Mouse (Mus musculus) forebrain, embryonic 15.5 days (tissue): ENCODE measurements around the gene Tsn. TPM values are rescaled to one million over a fixed set of nuclear protein-coding genes. Genes with fewer than 3 reads are reported as not detected.

Experiments used
- ATAC-seq: fragments of 200-750 bp; cut with Nextera tagmentation; replicated peaks from 2 replicates; pipeline ENCODE4 v1.8.0; 2017; ENCODE audit warnings: mild to moderate bottlenecking, moderate TSS enrichment, moderate library complexity
- H3K27ac ChIP-seq: fragments of 300-500 bp; sonication (generic); replicated peaks from 2 replicates; pipeline ENCODE4 v1.5.1; 2015; ENCODE audit warnings: mild to moderate bottlenecking, inconsistent platforms
- H3K27me3 ChIP-seq: fragments of 300-500 bp; sonication (generic); 2 replicates; pipeline ENCODE4 v1.6.1; 2015; ENCODE audit warnings: inconsistent platforms
- H3K36me3 ChIP-seq: fragments of 300-500 bp; sonication (generic); 2 replicates; pipeline ENCODE4 v1.6.1; 2015; ENCODE audit warnings: mild to moderate bottlenecking, inconsistent platforms
- H3K4me1 ChIP-seq: fragments of 300-500 bp; sonication (generic); 2 replicates; pipeline ENCODE4 v1.6.1; 2015; ENCODE audit warnings: inconsistent platforms
- H3K4me2 ChIP-seq: fragments of 300-500 bp; sonication (generic); replicated peaks from 2 replicates; pipeline ENCODE4 v1.6.1; 2015; ENCODE audit warnings: mild to moderate bottlenecking, inconsistent platforms
- H3K4me3 ChIP-seq: fragments of 300-500 bp; sonication (generic); 2 replicates; pipeline ENCODE4 v1.5.1; 2015; ENCODE audit warnings: mild to moderate bottlenecking, inconsistent platforms
- H3K9ac ChIP-seq: fragments of 300-500 bp; sonication (generic); replicated peaks from 2 replicates; pipeline ENCODE4 v1.6.1; 2015; ENCODE audit warnings: mild to moderate bottlenecking, inconsistent platforms
- H3K9me3 ChIP-seq: fragments of 300-500 bp; sonication (generic); 2 replicates; pipeline ENCODE4 v1.6.1; 2016; ENCODE audit warnings: inconsistent platforms
- WGBS: fragments of 180-500 bp; shearing (Covaris S2); methylation state at CpG from one replicate; pipeline ENCODE4 v1.1.7; 2015; ENCODE audit warnings: mixed read lengths; 5-methylcytosine and 5-hydroxymethylcytosine counted together
- polyA plus RNA-seq: library from polyadenylated mRNA; unstranded; fragments of >200 nt; fragmentation: Nextera tagmentation; extraction: Ambion mirVana; gene quantifications from 2 replicates; pipeline ENCODE4 v1.2.1, GENCODE M21; 2015

Tsn gene
- 499 and 509 TPM in 2 replicates for polyA plus RNA-seq

- H3K36me3 ChIP-seq = peaks cover 8% of the 10 kb centered on the region; the same call in 1 of the 2 replicates
- H3K27me3 ChIP-seq = no peaks in the 10 kb centered on the region
- WGBS = 54% methylated on average over 12 of the region's 12 CpGs
- peak within 1 kb of the TSS; percentile 65 for H3K9ac ChIP-seq
- peak within 1 kb of the TSS; percentile 91 for H3K27ac ChIP-seq
- peak within 1 kb of the TSS; percentile 79 for H3K4me2 ChIP-seq
- ATAC-seq = peak; percentile 28
- H3K4me3 ChIP-seq = peak within 1 kb of the TSS; percentile 54
- H3K4me1 ChIP-seq = peaks cover 14% of the 10 kb centered on the region
- H3K9me3 ChIP-seq = no peaks in the 10 kb centered on the region
These were observed at the start of gene Tsn for GRCm38 (mm10) chr1:118311622-118312326. Tsn (minus strand) TSS chr1:118311739.

- Histone ChIP-seq H3K4me1 (no peaks in the 10 kb centered on the region), H3K27ac (no peak overlapping the region), H3K27me3 (no peaks in the 10 kb centered on the region), H3K9me3 (no peaks in the 10 kb centered on the region), H3K36me3 (no peaks in the 10 kb centered on the region), H3K4me3 (no peak overlapping the region), H3K9ac (no peak overlapping the region), H3K4me2 (no peak overlapping the region)
- 74% methylated on average over 6 of the region's 6 CpGs for WGBS
- ATAC-seq = no peak
These were observed 47.7 kb upstream of the Tsn start for GRCm38 (mm10) chr1:118359071-118359761.

- Histone ChIP-seq H3K4me1 (no peaks in the 10 kb centered on the region), H3K4me2 (no peak overlapping the region), H3K4me3 (no peak overlapping the region), H3K9me3 (no peaks in the 10 kb centered on the region), H3K27ac (no peak overlapping the region), H3K36me3 (no peaks in the 10 kb centered on the region), H3K27me3 (no peaks in the 10 kb centered on the region), H3K9ac (no peak overlapping the region)
- no peak for ATAC-seq
- WGBS = 78% methylated on average over 3 of the region's 3 CpGs
These were observed 38.4 kb upstream of the Tsn start for GRCm38 (mm10) chr1:118349922-118350321.

GRCm38 (mm10) chr1:118343649-118344435 lies 32.3 kb upstream of the Tsn start:
- H3K9me3 ChIP-seq = no peaks in the 10 kb centered on the region
- no peaks in the 10 kb centered on the region for H3K4me1 ChIP-seq
- H3K27me3 ChIP-seq = no peaks in the 10 kb centered on the region
- no peak overlapping the region for H3K4me3 ChIP-seq
- 46% methylated on average over 6 of the region's 6 CpGs for WGBS
- no peak overlapping the region for H3K4me2 ChIP-seq
- no peak for ATAC-seq
- H3K9ac ChIP-seq = no peak overlapping the region
- H3K27ac ChIP-seq = no peak overlapping the region
- no peaks in the 10 kb centered on the region for H3K36me3 ChIP-seq

GRCm38 (mm10) chr1:118337921-118338320 lies 26.4 kb upstream of the Tsn start:
- Histone ChIP-seq H3K4me1 (no peaks in the 10 kb centered on the region), H3K9ac (no peak overlapping the region), H3K4me3 (no peak overlapping the region), H3K27ac (no peak overlapping the region), H3K4me2 (no peak overlapping the region), H3K9me3 (no peaks in the 10 kb centered on the region), H3K36me3 (peaks cover 23% of the 10 kb centered on the region), H3K27me3 (no peaks in the 10 kb centered on the region)
- no peak for ATAC-seq
- 66% methylated on average over 5 of the region's 5 CpGs for WGBS

GRCm38 (mm10) chr1:118335847-118336246 lies 24.3 kb upstream of the Tsn start:
- no peaks in the 10 kb centered on the region for H3K9me3 ChIP-seq
- H3K27ac ChIP-seq = no peak overlapping the region
- no peak overlapping the region for H3K4me2 ChIP-seq
- H3K4me3 ChIP-seq = no peak overlapping the region
- H3K9ac ChIP-seq = no peak overlapping the region
- H3K4me1 ChIP-seq = no peaks in the 10 kb centered on the region
- peaks cover 44% of the 10 kb centered on the region for H3K36me3 ChIP-seq
- H3K27me3 ChIP-seq = no peaks in the 10 kb centered on the region
- ATAC-seq = no peak

- H3K36me3 ChIP-seq = peaks cover 50% of the 10 kb centered on the region
- no peak overlapping the region for H3K27ac ChIP-seq
- no peak overlapping the region for H3K4me2 ChIP-seq
- ATAC-seq = no peak
- H3K9me3 ChIP-seq = no peaks in the 10 kb centered on the region
- no peak overlapping the region for H3K4me3 ChIP-seq
- no peaks in the 10 kb centered on the region for H3K27me3 ChIP-seq
- H3K4me1 ChIP-seq = no peaks in the 10 kb centered on the region
- H3K9ac ChIP-seq = no peak overlapping the region
- WGBS = 90% methylated on average over 9 of the region's 9 CpGs
These were observed 23.5 kb upstream of the Tsn start for GRCm38 (mm10) chr1:118334749-118335713.

- peak within 1 kb of the TSS; percentile 64 for H3K9ac ChIP-seq
- H3K36me3 ChIP-seq = peaks cover 11% of the 10 kb centered on the region
- peak; percentile 97 for ATAC-seq
- H3K27me3 ChIP-seq = no peaks in the 10 kb centered on the region
- peak within 1 kb of the TSS; percentile 75 for H3K4me3 ChIP-seq
- H3K4me1 ChIP-seq = peaks cover 12% of the 10 kb centered on the region
- 0 out of 2 replicates have a peak within 1 kb of the TSS, but pooled peaks have one; percentile 6 for H3K27ac ChIP-seq
- WGBS = under 1% methylated on average over 37 of the region's 37 CpGs
- no peaks in the 10 kb centered on the region for H3K9me3 ChIP-seq
- peak within 1 kb of the TSS; percentile 69 for H3K4me2 ChIP-seq
These were observed 10.2 kb upstream of the Tsn start, which contains the start of gene Nifk for GRCm38 (mm10) chr1:118321661-118322201. Nifk (plus strand) TSS chr1:118321839.

- Histone ChIP-seq H3K4me3 (no peak overlapping the region), H3K4me1 (peaks cover 12% of the 10 kb centered on the region), H3K4me2 (no peak overlapping the region), H3K27me3 (no peaks in the 10 kb centered on the region), H3K9ac (no peak overlapping the region), H3K9me3 (no peaks in the 10 kb centered on the region), H3K27ac (no peak overlapping the region), H3K36me3 (peaks cover 11% of the 10 kb centered on the region)
- 69% methylated on average over 2 of the region's 2 CpGs for WGBS
- ATAC-seq = no peak
These were observed 9.2 kb upstream of the Tsn start for GRCm38 (mm10) chr1:118320696-118321095.

GRCm38 (mm10) chr1:118310780-118311621 lies 538 bp downstream of the Tsn start:
- H3K9me3 ChIP-seq = no peaks in the 10 kb centered on the region
- H3K4me1 ChIP-seq = peaks cover 14% of the 10 kb centered on the region
- ATAC-seq = peak; percentile 99
- peak overlapping the region; percentile 65 for H3K9ac ChIP-seq
- under 1% methylated on average over 67 of the region's 67 CpGs for WGBS
- peak overlapping the region; percentile 79 for H3K4me2 ChIP-seq
- H3K36me3 ChIP-seq = peaks cover 15% of the 10 kb centered on the region
- peak overlapping the region; percentile 91 for H3K27ac ChIP-seq
- no peaks in the 10 kb centered on the region for H3K27me3 ChIP-seq
- peak overlapping the region; percentile 54 for H3K4me3 ChIP-seq
